26 mouse cellular contexts compared by ENCODE assay signal in genomic region chr14:102919261-102919801, GRCm38 (mm10).
DNase-seq lines count a peak whose midpoint lies in the region; ATAC-seq and TF ChIP-seq lines count a peak whose summit lies in the region.
"Had no signal": no experiment of that assay in that cellular context is flagged by ENCODE, and none has a peak within 500 bp of the region (broad histone marks: within the 10 kb centered on the region; RNA-seq: fewer than 3 reads in every experiment).

No protein-coding gene starts in this region.

- no peak overlapping the region for H3K9ac ChIP-seq in liver, postnatal 0 days (replicated peaks)
- H3K9ac ChIP-seq: embryonic facial prominence, embryonic 12.5 days; heart, embryonic 12.5 days; hindbrain, embryonic 15.5 days; intestine, embryonic 15.5 days; midbrain, embryonic 13.5 days; neural tube, embryonic 13.5 days had no signal

- WGBS in liver, postnatal 0 days (ENCODE audit: insufficient replicate concordance), result 79% methylated on average over 7 of the region's 7 CpGs

- no peaks in the 10 kb centered on the region for H3K27me3 ChIP-seq in liver, postnatal 0 days (ENCODE audit: insufficient read depth, low read length)
- H3K27me3 ChIP-seq: embryonic facial prominence, embryonic 12.5 days; heart, embryonic 12.5 days; hindbrain, embryonic 15.5 days; intestine, embryonic 15.5 days; midbrain, embryonic 13.5 days; neural tube, embryonic 13.5 days had no signal

- no peaks in the 10 kb centered on the region for H3K36me3 ChIP-seq in liver, postnatal 0 days (replicated peaks; ENCODE audit: insufficient read depth, low read length)
- H3K36me3 ChIP-seq: embryonic facial prominence, embryonic 12.5 days; heart, embryonic 12.5 days; hindbrain, embryonic 15.5 days; intestine, embryonic 15.5 days; midbrain, embryonic 13.5 days; neural tube, embryonic 13.5 days had no signal

- TF ChIP-seq EP300 in liver, postnatal 0 days (IDR thresholded peaks at IDR 0.05; ENCODE audit: low read depth), result no peak

- no peak overlapping the region for H3K27ac ChIP-seq in liver, postnatal 0 days (ENCODE audit: low read depth)
- H3K27ac ChIP-seq: embryonic facial prominence, embryonic 12.5 days; gastrocnemius, adult 2 months; hindbrain, embryonic 15.5 days; intestine, embryonic 15.5 days; midbrain, embryonic 13.5 days; neural tube, embryonic 13.5 days had no signal

- no peaks in the 10 kb centered on the region for H3K9me3 ChIP-seq in liver, postnatal 0 days (ENCODE audit: low read length)
- H3K9me3 ChIP-seq: embryonic facial prominence, embryonic 12.5 days; heart, embryonic 12.5 days; hindbrain, embryonic 15.5 days; intestine, embryonic 15.5 days; midbrain, embryonic 13.5 days; neural tube, embryonic 13.5 days had no signal

- no peak overlapping the region for H3K4me2 ChIP-seq in liver, postnatal 0 days (ENCODE audit: low read depth, low read length)
- H3K4me2 ChIP-seq: embryonic facial prominence, embryonic 12.5 days; heart, embryonic 12.5 days; hindbrain, embryonic 15.5 days; intestine, embryonic 15.5 days; liver, embryonic 11.5 days; midbrain, embryonic 13.5 days; neural tube, embryonic 13.5 days had no signal

- no peak for ATAC-seq in liver, postnatal 0 days
- ATAC-seq: intestine, embryonic 15.5 days; midbrain, embryonic 13.5 days had no signal

- TF ChIP-seq CTCF in liver, postnatal 0 days (IDR thresholded peaks at IDR 0.05; ENCODE audit: low read depth), result no peak

- no peak overlapping the region for H3K4me3 ChIP-seq in liver, postnatal 0 days (ENCODE audit: low read depth, low read length)
- H3K4me3 ChIP-seq: embryonic facial prominence, embryonic 12.5 days; erythroblast, embryonic 14.5 days; gastrocnemius, adult 2 months; heart, embryonic 12.5 days; hindbrain, embryonic 15.5 days; intestine, embryonic 15.5 days; midbrain, embryonic 13.5 days; neural tube, embryonic 13.5 days had no signal

- DNase-seq in cerebellum, postnatal 14 days, result peak; percentile 26 to 53
- no peak for DNase-seq in cerebellum, postnatal 25 days
- DNase-seq in heart, adult 11 months, result peak; percentile 85
- DNase-seq in heart, postnatal 4 days, result no peak
- peak; percentile 22 to 50 for DNase-seq in layer of hippocampus, postnatal 14 days (ENCODE audit: low spot score in 2 of 2)
- DNase-seq in layer of hippocampus, adult 9-11 months, result no peak
- DNase-seq in brain, embryonic 18.5 days (ENCODE audit: low read depth, low spot score), result peak; percentile 47
- no peak for DNase-seq in liver, postnatal 0 days
- DNase-seq: adrenal gland, postnatal 10 days; cerebellum, adult 9-10 months; gastrocnemius, adult 2 months; heart, postnatal 36 days; kidney, adult 8-10 months; kidney, postnatal 10 days; lung, adult 18-20 months; right cerebral cortex, postnatal 4 days; thymus, adult 18-20 months; thymus, postnatal 4 days had no signal

- H3K4me1 ChIP-seq in liver, postnatal 0 days (ENCODE audit: insufficient read depth), result 0 out of 2 replicates have a peak, but pooled peaks cover 2% of the 10 kb centered on the region
- H3K4me1 ChIP-seq: embryonic facial prominence, embryonic 12.5 days; hindbrain, embryonic 15.5 days; intestine, embryonic 15.5 days; midbrain, embryonic 13.5 days; neural tube, embryonic 13.5 days had no signal

Comparison
In these comparisons a context has a peak if more than half of its experiments do, and no peak if none do; other contexts are left out.
1. DNase-seq: peak in cerebellum, postnatal 14 days (2 of 2), heart, adult 11 months (single experiment), layer of hippocampus, postnatal 14 days (2 of 2) and brain, embryonic 18.5 days (single experiment); none in cerebellum, postnatal 25 days (0 of 2), heart, postnatal 4 days (single experiment), layer of hippocampus, adult 9-11 months (single experiment) and liver, postnatal 0 days (single experiment).